Mouse (Mus musculus): Measurements from ENCODE around the gene Nbea. TPM values are rescaled to one million over a fixed set of nuclear protein-coding genes. Genes with fewer than 3 reads are reported as not detected.
"Not testable (repeated sequence)": the region's sequence is repeated elsewhere in the genome, so short reads cannot be mapped to it uniquely, and the experiment has no call there.

The Nbea gene
- polyA plus RNA-seq, 1 experiment = 3.2 TPM

DNA sequence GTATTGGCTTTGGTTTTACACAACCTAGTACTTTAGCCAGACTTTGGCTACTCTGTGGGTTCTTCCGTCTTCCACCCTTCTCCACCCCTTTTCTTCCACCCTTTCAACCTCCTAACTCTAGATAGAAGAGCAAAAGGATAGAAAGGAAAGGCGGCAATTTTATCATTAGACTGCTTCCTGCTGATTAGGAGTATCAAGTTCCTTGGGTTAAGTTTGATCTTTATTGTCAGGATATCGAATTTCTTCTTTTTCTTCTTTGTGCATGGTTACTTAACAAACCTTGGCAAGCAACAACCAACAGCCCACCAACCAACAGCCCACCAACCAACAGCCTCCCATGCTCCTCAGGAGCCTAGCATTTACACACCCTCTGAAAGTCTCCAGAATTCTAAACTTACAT is 165.0 kb downstream of the Nbea start:
- H3K79me3 ChIP-seq (ENCODE audit: low read depth) = no peaks in the 10 kb centered on the region
- no peaks in the 10 kb centered on the region for H3K36me3 ChIP-seq (ENCODE audit: control insufficient read depth, insufficient read depth)
- no peaks in the 10 kb centered on the region for H3K27me3 ChIP-seq (ENCODE audit: control insufficient read depth, insufficient read depth, insufficient read length)
- TF ChIP-seq MYOD1 (IDR thresholded peaks at IDR 0.05; ENCODE audit: control insufficient read depth, insufficient read length, low read depth) (no peak), MYOG (IDR thresholded peaks at IDR 0.05; ENCODE audit: control insufficient read depth, extremely low read depth, insufficient read length) (no peak), MAX (IDR thresholded peaks at IDR 0.05) (no peak), CTCF (IDR thresholded peaks at IDR 0.05; ENCODE audit: control insufficient read depth, insufficient read depth, insufficient read length) (no peak), FOSL1 (IDR thresholded peaks at IDR 0.05; ENCODE audit: insufficient read depth, low read length, poor library complexity, severe bottlenecking) (no peak), CEBPB (IDR thresholded peaks at IDR 0.05; ENCODE audit: low read depth) (no peak), USF1 (IDR thresholded peaks at IDR 0.05; ENCODE audit: low read depth) (no peak)
- no peak overlapping the region for H3K4me3 ChIP-seq (ENCODE audit: insufficient read depth, poor library complexity, severe bottlenecking)
- no peaks in the 10 kb centered on the region for H3K79me2 ChIP-seq (ENCODE audit: control insufficient read depth, insufficient read depth)
- H3ac ChIP-seq (ENCODE audit: control insufficient read depth, insufficient read length, low read depth) = no peak overlapping the region

DNA sequence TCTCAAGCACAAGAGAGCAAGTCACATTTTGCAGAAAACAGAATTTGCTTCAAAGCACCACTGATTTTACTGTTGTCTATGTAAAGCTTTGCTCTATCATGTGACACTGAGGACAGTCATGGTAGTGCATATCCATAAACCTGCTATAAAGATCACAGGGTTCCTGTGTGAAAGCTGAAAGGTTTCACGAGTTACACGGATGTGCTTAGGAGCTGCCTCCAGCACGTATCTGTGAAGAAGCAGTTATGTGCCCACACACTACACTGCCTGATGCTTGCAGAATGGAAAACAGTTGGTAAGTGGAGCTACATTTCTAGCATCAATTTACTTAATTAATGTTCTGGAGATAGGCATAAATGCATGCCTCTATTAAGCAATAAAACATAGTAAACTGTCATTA is 172.4 kb downstream of the Nbea start:
- H3K79me3 ChIP-seq (ENCODE audit: low read depth) = no peaks in the 10 kb centered on the region
- no peaks in the 10 kb centered on the region for H3K27me3 ChIP-seq (ENCODE audit: control insufficient read depth, insufficient read depth, insufficient read length)
- no peak overlapping the region for H3K4me3 ChIP-seq (ENCODE audit: insufficient read depth, poor library complexity, severe bottlenecking)
- H3ac ChIP-seq (ENCODE audit: control insufficient read depth, insufficient read length, low read depth) = no peak overlapping the region
- no peaks in the 10 kb centered on the region for H3K79me2 ChIP-seq (ENCODE audit: control insufficient read depth, insufficient read depth)
- TF ChIP-seq CEBPB (IDR thresholded peaks at IDR 0.05; ENCODE audit: low read depth) (no peak), MYOG (IDR thresholded peaks at IDR 0.05; ENCODE audit: control insufficient read depth, extremely low read depth, insufficient read length) (no peak), USF1 (IDR thresholded peaks at IDR 0.05; ENCODE audit: low read depth) (no peak), MYOD1 (IDR thresholded peaks at IDR 0.05; ENCODE audit: control insufficient read depth, insufficient read length, low read depth) (no peak), FOSL1 (IDR thresholded peaks at IDR 0.05; ENCODE audit: insufficient read depth, low read length, poor library complexity, severe bottlenecking) (no peak), CTCF (IDR thresholded peaks at IDR 0.05; ENCODE audit: control insufficient read depth, insufficient read depth, insufficient read length) (no peak), MAX (IDR thresholded peaks at IDR 0.05) (no peak)
- no peaks in the 10 kb centered on the region for H3K36me3 ChIP-seq (ENCODE audit: control insufficient read depth, insufficient read depth)

DNA sequence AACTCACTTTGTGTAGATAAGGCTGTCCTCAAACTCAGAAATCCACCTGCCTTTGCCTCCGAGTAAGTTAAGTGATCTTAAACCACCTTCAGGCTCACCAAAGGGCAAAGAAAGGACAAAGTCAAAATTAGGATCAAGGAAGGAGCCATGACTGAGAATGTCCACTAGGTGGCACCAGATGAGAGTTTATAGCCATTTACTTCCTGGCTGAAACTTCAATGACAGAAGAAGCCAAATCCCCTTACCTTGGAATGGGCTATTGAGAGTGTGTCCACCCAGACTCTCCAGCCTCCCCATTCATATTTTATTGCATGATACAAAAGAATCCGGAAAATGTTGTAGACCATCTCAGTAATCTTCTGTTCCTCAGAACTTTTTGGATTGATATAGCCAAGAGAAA is 175.5 kb downstream of the Nbea start:
- no peaks in the 10 kb centered on the region for H3K36me3 ChIP-seq (ENCODE audit: control insufficient read depth, insufficient read depth)

DNA sequence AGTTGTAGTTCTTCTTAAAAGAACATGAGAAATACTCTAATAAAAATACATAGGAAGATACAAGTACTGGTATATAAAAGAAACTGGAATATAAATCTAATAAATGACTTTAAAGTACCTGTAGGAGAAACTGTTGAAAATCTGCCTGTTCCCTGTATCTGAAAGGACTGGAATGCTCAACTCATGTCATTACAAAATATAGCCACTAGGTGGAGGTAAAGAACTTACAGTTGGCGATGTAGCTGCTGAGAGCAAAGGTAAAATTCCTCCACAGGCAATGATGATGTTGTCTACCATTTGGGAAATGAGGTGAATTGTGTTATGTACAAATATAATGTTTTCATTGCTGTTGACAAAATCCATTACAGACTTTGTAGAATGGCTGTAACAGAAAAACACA is 183.2 kb downstream of the Nbea start:
- no peak overlapping the region for H3ac ChIP-seq (ENCODE audit: control insufficient read depth, insufficient read length, low read depth)
- no peak overlapping the region for H3K4me3 ChIP-seq (ENCODE audit: insufficient read depth, poor library complexity, severe bottlenecking)
- no peak for TF ChIP-seq CEBPB (IDR thresholded peaks at IDR 0.05; ENCODE audit: low read depth)
- no peak for TF ChIP-seq USF1 (IDR thresholded peaks at IDR 0.05; ENCODE audit: low read depth)
- TF ChIP-seq MYOG (IDR thresholded peaks at IDR 0.05; ENCODE audit: control insufficient read depth, extremely low read depth, insufficient read length) = no peak
- TF ChIP-seq FOSL1 (IDR thresholded peaks at IDR 0.05; ENCODE audit: insufficient read depth, low read length, poor library complexity, severe bottlenecking) = no peak
- TF ChIP-seq CTCF (IDR thresholded peaks at IDR 0.05; ENCODE audit: control insufficient read depth, insufficient read depth, insufficient read length) = peak; percentile 19

More for the DNA sequence above, 175.5 kb downstream of the Nbea start:
- Histone ChIP-seq H3ac (ENCODE audit: control insufficient read depth, insufficient read length, low read depth) (no peak overlapping the region), H3K79me2 (ENCODE audit: control insufficient read depth, insufficient read depth) (no peaks in the 10 kb centered on the region), H3K27me3 (ENCODE audit: control insufficient read depth, insufficient read depth, insufficient read length) (no peaks in the 10 kb centered on the region), H3K79me3 (ENCODE audit: low read depth) (no peaks in the 10 kb centered on the region), H3K4me3 (ENCODE audit: insufficient read depth, poor library complexity, severe bottlenecking) (no peak overlapping the region)
- no peak for TF ChIP-seq MYOD1 (IDR thresholded peaks at IDR 0.05; ENCODE audit: control insufficient read depth, insufficient read length, low read depth)
- peak; percentile 24 for TF ChIP-seq CTCF (IDR thresholded peaks at IDR 0.05; ENCODE audit: control insufficient read depth, insufficient read depth, insufficient read length)

DNA sequence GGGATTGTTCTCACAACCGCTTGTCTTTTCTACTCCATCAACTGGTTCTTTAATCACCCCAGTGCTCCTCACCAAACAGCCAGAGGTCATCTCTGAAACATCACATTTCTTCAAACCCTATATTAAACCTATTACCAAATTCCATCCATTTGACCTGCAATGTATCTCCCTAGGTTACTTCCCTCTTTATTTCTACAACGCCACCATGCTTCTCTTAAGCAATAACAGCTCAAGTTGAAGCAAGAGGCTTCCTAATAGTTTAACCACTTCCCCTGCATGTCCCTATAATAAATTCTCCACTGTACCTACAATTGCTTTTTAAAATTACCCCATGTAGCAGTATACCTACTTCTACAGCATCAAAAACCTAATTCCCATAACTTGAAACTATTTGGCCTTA is 205.1 kb downstream of the Nbea start:
- Histone ChIP-seq H3ac (ENCODE audit: control insufficient read depth, insufficient read length, low read depth) (no peak overlapping the region), H3K27me3 (ENCODE audit: control insufficient read depth, insufficient read depth, insufficient read length) (no peaks in the 10 kb centered on the region), H3K79me2 (ENCODE audit: control insufficient read depth, insufficient read depth) (no peaks in the 10 kb centered on the region), H3K36me3 (ENCODE audit: control insufficient read depth, insufficient read depth) (no peaks in the 10 kb centered on the region), H3K79me3 (ENCODE audit: low read depth) (no peaks in the 10 kb centered on the region), H3K4me3 (ENCODE audit: insufficient read depth, poor library complexity, severe bottlenecking) (no peak overlapping the region)
- TF ChIP-seq FOSL1 (IDR thresholded peaks at IDR 0.05; ENCODE audit: insufficient read depth, low read length, poor library complexity, severe bottlenecking) (no peak), CTCF (IDR thresholded peaks at IDR 0.05; ENCODE audit: control insufficient read depth, insufficient read depth, insufficient read length) (no peak), USF1 (IDR thresholded peaks at IDR 0.05; ENCODE audit: low read depth) (no peak), MAX (IDR thresholded peaks at IDR 0.05) (no peak), CEBPB (IDR thresholded peaks at IDR 0.05; ENCODE audit: low read depth) (no peak), MYOG (IDR thresholded peaks at IDR 0.05; ENCODE audit: control insufficient read depth, extremely low read depth, insufficient read length) (no peak), MYOD1 (IDR thresholded peaks at IDR 0.05; ENCODE audit: control insufficient read depth, insufficient read length, low read depth) (no peak)

More for the DNA sequence above, 183.2 kb downstream of the Nbea start:
- Histone ChIP-seq H3K79me2 (ENCODE audit: control insufficient read depth, insufficient read depth) (no peaks in the 10 kb centered on the region), H3K36me3 (ENCODE audit: control insufficient read depth, insufficient read depth) (no peaks in the 10 kb centered on the region), H3K27me3 (ENCODE audit: control insufficient read depth, insufficient read depth, insufficient read length) (no peaks in the 10 kb centered on the region), H3K79me3 (ENCODE audit: low read depth) (no peaks in the 10 kb centered on the region)

DNA sequence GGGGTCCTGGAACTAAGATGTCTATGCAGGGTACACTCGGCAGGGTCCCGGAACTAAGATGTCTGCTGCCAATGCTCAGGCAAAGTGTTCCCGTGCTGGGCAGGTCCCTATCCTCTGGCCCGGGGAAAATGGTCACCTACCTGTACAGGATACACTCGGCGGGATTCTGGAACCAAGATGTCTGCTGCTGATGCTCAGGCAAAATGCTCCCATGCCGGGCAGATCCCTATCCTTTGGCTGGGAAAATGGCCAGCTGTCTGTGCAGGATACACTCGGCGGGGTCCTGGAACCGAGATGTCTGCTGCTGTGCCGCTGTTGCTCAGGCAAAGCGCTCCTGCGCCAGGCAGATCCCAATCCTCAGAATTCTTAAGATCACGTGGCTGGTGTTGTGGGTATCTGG is 206.5 kb downstream of the Nbea start:
- not testable (repeated sequence) for H3K27me3 ChIP-seq (ENCODE audit: control insufficient read depth, insufficient read depth, insufficient read length); H3K79me3 ChIP-seq (ENCODE audit: low read depth); H3K79me2 ChIP-seq (ENCODE audit: control insufficient read depth, insufficient read depth); H3K4me3 ChIP-seq (ENCODE audit: insufficient read depth, poor library complexity, severe bottlenecking); H3K36me3 ChIP-seq (ENCODE audit: control insufficient read depth, insufficient read depth); H3ac ChIP-seq (ENCODE audit: control insufficient read depth, insufficient read length, low read depth)
